Mouse (Mus musculus) hindbrain, embryonic 11.5 days (tissue): ENCODE results near the gene Srebf1. TPM values are rescaled to one million over a fixed set of nuclear protein-coding genes. Genes with fewer than 3 reads are reported as not detected.

Source experiments
- ATAC-seq: fragments of 200-750 bp; cut with Nextera tagmentation; 2 replicates; pipeline ENCODE4 v1.8.0; 2017; ENCODE audit warnings: mild to moderate bottlenecking, moderate TSS enrichment, moderate library complexity; ENCODE audit not compliant: low FRiP score
- DNase-seq: peaks from one replicate; pipeline ENCODE4 v3.0.0-alpha.2; 2015; ENCODE audit warnings: low spot score
- H3K27ac ChIP-seq: fragments of 300-500 bp; sonication (generic); 2 replicates; pipeline ENCODE4 v1.5.1; 2014; ENCODE audit warnings: mild to moderate bottlenecking, low read depth, low read length
- H3K27me3 ChIP-seq: fragments of 300-500 bp; sonication (generic); 2 replicates; pipeline ENCODE4 v1.6.1; 2014; ENCODE audit warnings: mild to moderate bottlenecking, low read length, moderate library complexity, mixed read lengths; ENCODE audit not compliant: control insufficient read depth, insufficient read depth
- H3K36me3 ChIP-seq: fragments of 300-500 bp; sonication (generic); 2 replicates; pipeline ENCODE4 v1.6.1; 2014; ENCODE audit warnings: mild to moderate bottlenecking, low read length, moderate library complexity, mixed read lengths; ENCODE audit not compliant: control insufficient read depth, insufficient read depth
- H3K4me1 ChIP-seq: fragments of 300-500 bp; sonication (generic); replicated peaks from 2 replicates; pipeline ENCODE4 v1.6.1; 2014; ENCODE audit warnings: low read length, mixed read lengths; ENCODE audit not compliant: control insufficient read depth, insufficient read depth
- H3K4me2 ChIP-seq: fragments of 300-500 bp; sonication (generic); replicated peaks from 2 replicates; pipeline ENCODE4 v1.6.1; 2014; ENCODE audit warnings: mild to moderate bottlenecking, low read depth, low read length
- H3K4me3 ChIP-seq: fragments of 300-500 bp; sonication (generic); 2 replicates; pipeline ENCODE4 v1.5.1; 2014; ENCODE audit warnings: low read depth, low read length
- H3K9ac ChIP-seq: fragments of 300-500 bp; sonication (generic); 2 replicates; pipeline ENCODE4 v1.6.1; 2014; ENCODE audit warnings: low read depth, low read length
- H3K9me3 ChIP-seq: fragments of 300-500 bp; sonication (generic); 2 replicates; pipeline ENCODE4 v1.6.1; 2016; ENCODE audit warnings: low read length; ENCODE audit not compliant: control insufficient read depth
- WGBS: fragments of 180-500 bp; shearing (Covaris S2); extraction: QIAGEN DNeasy Blood & Tissue Kit; methylation state at CpG from one replicate; pipeline ENCODE4 v1.1.7; 2014; 5-methylcytosine and 5-hydroxymethylcytosine counted together
- polyA plus RNA-seq: library from polyadenylated mRNA; unstranded; fragments of >200 nt; fragmentation: Nextera tagmentation; extraction: Ambion mirVana; gene quantifications from 2 replicates; pipeline ENCODE4 v1.2.1, GENCODE M21; 2014

Gene Srebf1
- polyA plus RNA-seq, result 40.4 and 44.7 TPM in 2 replicates

DNA sequence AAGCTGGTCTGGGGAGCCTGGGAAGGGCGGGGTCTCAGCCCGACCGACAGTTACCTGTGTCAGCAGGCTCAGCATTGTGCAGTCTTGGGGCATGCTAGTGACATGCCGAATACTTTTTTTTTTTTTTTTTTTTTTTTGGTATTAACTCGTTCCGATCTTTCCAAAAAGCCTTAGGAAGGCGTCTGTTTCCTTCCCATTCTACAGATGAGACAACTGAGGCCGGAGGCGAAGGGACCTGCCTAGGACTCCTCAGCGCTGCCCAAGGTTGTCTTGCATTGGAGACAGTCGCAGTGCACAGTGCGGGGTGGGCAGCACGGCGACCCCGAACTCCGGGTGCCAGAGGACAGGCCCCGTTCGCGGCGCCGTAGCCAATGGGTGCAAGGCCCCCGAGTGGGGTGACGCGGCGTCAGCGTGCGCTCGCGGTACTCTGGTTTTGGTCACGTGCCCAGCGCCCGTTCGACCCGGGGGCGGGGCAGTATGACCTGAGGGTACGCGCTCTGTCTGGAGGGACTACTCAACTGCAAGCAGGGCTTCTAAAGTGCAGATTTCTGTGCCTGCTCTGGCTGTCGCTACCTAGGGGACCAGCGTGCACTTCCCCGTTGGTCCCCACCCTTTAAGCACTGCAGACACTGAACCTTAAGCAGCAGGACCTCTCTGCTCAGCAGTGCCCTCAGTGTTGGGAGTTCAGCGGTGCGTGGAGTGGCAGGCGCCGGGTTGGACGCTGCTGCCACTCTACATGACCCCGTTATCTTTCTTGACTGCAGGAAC is at the start of gene Srebf1:
Gene Srebf1 (minus strand): TSS at position 113 of the 768 bp plus-strand sequence.
- Histone ChIP-seq H3K4me2 (peak within 1 kb of the TSS; percentile 42), H3K36me3 (no peaks in the 10 kb centered on the region), H3K9ac (no peak within 1 kb of the TSS), H3K27ac (no peak within 1 kb of the TSS), H3K9me3 (no peaks in the 10 kb centered on the region), H3K4me1 (0 out of 2 replicates have a peak, but pooled peaks cover 4% of the 10 kb centered on the region), H3K27me3 (no peaks in the 10 kb centered on the region), H3K4me3 (peak within 1 kb of the TSS; percentile 15; the same call in 1 of the 2 replicates)
- DNase-seq (peak; percentile 83), ATAC-seq (peak; percentile 69)
- WGBS, result 6% methylated on average over 46 of the region's 46 CpGs

DNA sequence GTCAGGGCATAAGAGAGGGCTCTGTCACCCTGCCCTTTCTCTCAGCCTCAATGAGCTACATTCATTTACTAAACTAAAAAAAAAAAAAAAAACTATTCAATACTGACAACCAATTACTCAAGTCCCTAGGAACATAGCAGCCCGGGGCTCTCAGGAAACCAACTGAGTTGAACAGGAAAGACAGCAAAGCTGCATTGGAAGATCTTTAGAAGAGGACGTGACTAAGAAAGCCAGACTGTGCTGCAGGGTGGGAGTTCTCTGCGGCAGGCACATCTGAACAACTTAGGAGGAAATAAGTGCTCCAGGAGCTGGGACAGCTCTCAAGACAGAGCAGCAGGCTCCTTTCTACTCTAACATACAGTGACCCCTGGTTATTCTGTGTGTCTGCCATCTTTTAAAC is 46.2 kb upstream of the Srebf1 start:
- H3K27ac ChIP-seq, result no peak overlapping the region
- H3K4me1 ChIP-seq, result 0 out of 2 replicates have a peak, but pooled peaks cover 2% of the 10 kb centered on the region
- H3K36me3 ChIP-seq, result no peaks in the 10 kb centered on the region
- no peaks in the 10 kb centered on the region for H3K9me3 ChIP-seq
- H3K9ac ChIP-seq, result no peak overlapping the region
- ATAC-seq, result no peak
- 43% methylated on average over 3 of the region's 3 CpGs for WGBS
- DNase-seq, result no peak
- H3K27me3 ChIP-seq, result no peaks in the 10 kb centered on the region
- no peak overlapping the region for H3K4me3 ChIP-seq
- no peak overlapping the region for H3K4me2 ChIP-seq

DNA sequence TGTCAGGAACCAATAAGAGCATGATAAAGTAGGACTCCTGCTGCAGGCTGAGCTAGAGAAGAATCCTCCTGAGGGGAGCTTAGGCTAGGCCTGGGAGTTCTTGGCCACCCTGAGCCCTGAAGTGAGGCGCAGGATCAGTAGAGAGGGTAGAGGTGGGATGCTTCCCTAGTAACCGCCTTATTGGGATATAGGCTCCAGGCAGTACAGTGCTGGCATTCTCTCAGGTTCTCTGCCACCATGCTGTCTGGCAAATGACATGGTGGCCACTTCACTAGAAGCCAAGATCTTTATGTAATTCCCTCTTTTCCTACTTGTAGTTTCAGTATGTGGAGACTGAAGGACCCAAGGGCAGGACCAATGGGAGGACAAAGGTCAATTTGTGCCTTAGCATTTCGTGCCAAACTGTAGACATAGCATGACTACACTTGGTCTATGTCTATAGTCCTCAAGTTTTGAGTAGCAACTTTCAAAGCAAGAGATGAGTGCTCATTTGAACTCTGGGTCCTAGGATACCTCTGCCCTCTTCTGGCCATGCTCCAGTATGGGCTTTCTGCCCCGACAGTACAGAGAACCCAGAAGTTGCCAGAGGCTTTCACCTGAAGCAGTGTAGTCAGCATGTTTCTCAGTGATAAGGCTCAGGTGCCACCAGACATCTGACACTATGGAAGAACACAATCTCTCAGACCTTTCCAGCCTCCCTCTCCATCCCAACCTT is 43.0 kb upstream of the Srebf1 start:
- H3K9me3 ChIP-seq, result no peaks in the 10 kb centered on the region
- H3K9ac ChIP-seq, result no peak overlapping the region
- no peaks in the 10 kb centered on the region for H3K27me3 ChIP-seq
- H3K4me2 ChIP-seq, result no peak overlapping the region
- DNase-seq (no peak), ATAC-seq (no peak)
- no peaks in the 10 kb centered on the region for H3K4me1 ChIP-seq
- no peak overlapping the region for H3K4me3 ChIP-seq
- no peaks in the 10 kb centered on the region for H3K36me3 ChIP-seq
- WGBS, result 86% methylated on average over 4 of the region's 4 CpGs
- H3K27ac ChIP-seq, result no peak overlapping the region

DNA sequence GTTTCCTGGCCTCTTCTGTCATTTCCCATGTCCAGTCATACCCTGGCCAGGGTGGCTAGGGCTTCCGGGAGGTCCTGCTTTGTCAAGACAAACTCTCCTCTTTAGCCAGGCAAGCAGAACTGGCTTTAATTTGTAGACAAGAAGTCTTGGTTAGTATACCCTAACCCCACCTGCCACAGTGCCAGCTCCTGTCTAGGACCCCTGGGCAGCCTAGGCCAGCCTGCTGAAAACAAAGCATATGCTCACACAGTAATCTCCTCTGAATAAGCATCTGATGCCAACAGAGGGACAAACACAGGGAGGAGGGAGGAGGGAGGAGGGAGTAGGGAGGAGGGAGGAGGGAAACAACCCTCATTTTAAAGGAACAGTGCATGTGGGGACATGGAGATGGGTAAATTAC is 42.3 kb upstream of the Srebf1 start:
- Histone ChIP-seq H3K9ac (no peak overlapping the region), H3K4me2 (no peak overlapping the region), H3K27me3 (no peaks in the 10 kb centered on the region), H3K4me3 (no peak overlapping the region), H3K9me3 (no peaks in the 10 kb centered on the region), H3K4me1 (no peaks in the 10 kb centered on the region), H3K27ac (no peak overlapping the region), H3K36me3 (no peaks in the 10 kb centered on the region)
- 90% methylated on average over 1 of the region's 1 CpGs for WGBS
- DNase-seq (no peak), ATAC-seq (no peak)

DNA sequence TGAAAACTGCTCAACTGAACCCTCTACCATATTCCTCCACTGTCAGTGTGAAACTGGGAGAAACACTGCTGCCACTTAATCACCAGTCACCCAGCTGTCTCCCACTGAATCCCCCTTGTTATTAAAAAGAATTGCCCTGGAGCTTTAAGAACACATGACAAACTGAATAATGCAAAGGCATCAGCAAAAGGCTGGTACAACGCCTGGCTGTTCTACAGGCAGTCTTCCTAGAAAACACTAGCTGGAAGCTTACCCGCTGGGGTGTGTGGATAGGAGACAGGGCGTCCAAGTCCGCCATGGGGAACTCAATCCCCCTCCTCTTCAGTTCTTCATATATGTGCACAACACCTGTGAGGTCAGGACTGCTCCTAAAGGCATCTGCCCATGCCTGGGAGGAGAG is 40.0 kb upstream of the Srebf1 start:
- no peak for ATAC-seq
- H3K4me3 ChIP-seq, result no peak overlapping the region

DNA sequence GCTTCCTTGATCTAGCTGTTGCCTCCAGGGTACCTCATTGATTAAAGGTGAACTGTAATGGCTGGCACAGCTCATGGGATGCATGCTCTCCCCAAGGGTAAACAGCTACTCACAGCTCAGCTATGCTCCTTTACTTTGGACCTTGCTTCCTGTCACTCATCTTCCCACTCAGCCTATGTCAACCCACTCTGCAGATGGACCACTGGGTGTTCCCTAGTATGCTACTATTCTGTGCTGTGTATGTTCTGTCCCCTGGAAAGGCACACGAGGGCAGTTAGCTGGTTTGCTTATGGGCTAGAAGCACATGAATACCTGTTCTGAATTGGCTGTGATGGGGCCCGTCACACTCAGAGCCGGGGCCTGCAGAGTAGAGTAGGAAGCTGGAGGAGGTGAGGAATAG is 38.4 kb upstream of the Srebf1 start:
- Histone ChIP-seq H3K4me1 (no peaks in the 10 kb centered on the region), H3K4me2 (no peak overlapping the region), H3K9me3 (no peaks in the 10 kb centered on the region), H3K27ac (no peak overlapping the region), H3K36me3 (no peaks in the 10 kb centered on the region), H3K27me3 (no peaks in the 10 kb centered on the region), H3K9ac (no peak overlapping the region), H3K4me3 (no peak overlapping the region)
- ATAC-seq (no peak), DNase-seq (no peak)
- 90% methylated on average over 3 of the region's 3 CpGs for WGBS

More for the DNA sequence above, 40.0 kb upstream of the Srebf1 start:
- no peak for DNase-seq
- H3K4me1 ChIP-seq, result no peaks in the 10 kb centered on the region
- H3K9ac ChIP-seq, result no peak overlapping the region
- H3K27ac ChIP-seq, result no peak overlapping the region
- H3K27me3 ChIP-seq, result no peaks in the 10 kb centered on the region
- H3K36me3 ChIP-seq, result no peaks in the 10 kb centered on the region
- WGBS, result 92% methylated on average over 4 of the region's 4 CpGs
- H3K4me2 ChIP-seq, result no peak overlapping the region
- H3K9me3 ChIP-seq, result no peaks in the 10 kb centered on the region

DNA sequence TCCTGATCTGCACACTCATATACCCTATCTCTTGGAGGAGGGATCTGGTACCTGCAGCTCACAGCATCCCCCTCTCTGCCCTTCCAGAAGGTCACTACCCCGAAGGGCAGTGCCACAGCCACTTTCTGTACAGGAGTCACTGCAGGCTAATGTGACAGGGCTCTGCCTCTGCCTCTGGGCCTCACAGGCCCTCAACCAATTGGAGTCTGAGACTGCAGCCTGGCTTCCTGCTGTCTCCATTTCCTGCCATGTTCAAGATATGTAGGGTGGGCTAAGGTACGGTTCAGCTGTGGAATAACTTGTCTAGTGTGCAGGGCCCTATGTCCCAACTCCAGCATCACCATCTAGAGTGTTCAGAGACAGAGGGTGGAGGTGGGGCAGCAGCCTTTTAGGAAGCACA is 35.3 kb upstream of the Srebf1 start:
- DNase-seq (no peak), ATAC-seq (no peak)
- Histone ChIP-seq H3K4me3 (no peak overlapping the region), H3K9me3 (no peaks in the 10 kb centered on the region), H3K27ac (no peak overlapping the region), H3K4me2 (no peak overlapping the region), H3K27me3 (no peaks in the 10 kb centered on the region), H3K9ac (no peak overlapping the region), H3K36me3 (no peaks in the 10 kb centered on the region), H3K4me1 (no peaks in the 10 kb centered on the region)
- WGBS, result 82% methylated on average over 2 of the region's 2 CpGs

DNA sequence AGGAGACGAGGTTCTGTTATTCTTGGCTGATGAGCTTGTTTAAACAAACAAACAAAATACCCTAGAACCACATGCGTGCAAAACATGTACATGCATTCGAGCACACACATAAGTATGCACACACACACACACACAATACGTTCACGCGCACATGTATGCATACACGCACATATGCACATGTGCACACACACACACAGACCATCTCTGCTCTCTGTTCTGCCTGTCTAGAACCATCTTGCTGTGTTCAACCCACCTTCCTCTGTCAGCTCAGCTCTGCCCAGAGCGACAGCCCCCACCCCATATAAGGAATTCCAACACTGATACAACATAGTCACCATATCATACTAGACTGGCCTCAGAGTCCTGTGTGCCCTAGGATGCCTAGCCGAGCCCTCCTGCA is 34.3 kb upstream of the Srebf1 start:
- Histone ChIP-seq H3K9ac (no peak overlapping the region), H3K4me1 (no peaks in the 10 kb centered on the region), H3K27me3 (no peaks in the 10 kb centered on the region), H3K9me3 (no peaks in the 10 kb centered on the region), H3K4me3 (no peak overlapping the region), H3K36me3 (no peaks in the 10 kb centered on the region), H3K27ac (no peak overlapping the region), H3K4me2 (no peak overlapping the region)
- WGBS, result 85% methylated on average over 9 of the region's 9 CpGs
- DNase-seq (no peak), ATAC-seq (no peak)
